Mouse (Mus musculus): ENCODE results near the gene Tspan18. TPM values are rescaled to one million over a fixed set of nuclear protein-coding genes. Genes with fewer than 3 reads are reported as not detected.

Gene Tspan18
- total RNA-seq, 1 experiment from 2014 or later = 1.1 TPM

- ATAC-seq (replicated peaks; ENCODE audit: low read depth, poor library complexity, severe bottlenecking) = no peak
Observed at GRCm38 (mm10) chr2:93170156-93170844, 164.0 kb downstream of the Tspan18 start.

- peak; percentile 86 for ATAC-seq (replicated peaks; ENCODE audit: low read depth, poor library complexity, severe bottlenecking)
Observed at GRCm38 (mm10) chr2:93166734-93167406, 167.4 kb downstream of the Tspan18 start.

- no peak for ATAC-seq (replicated peaks; ENCODE audit: low read depth, poor library complexity, severe bottlenecking)
Observed at GRCm38 (mm10) chr2:93166295-93166694, 168.0 kb downstream of the Tspan18 start.

- ATAC-seq (replicated peaks; ENCODE audit: low read depth, poor library complexity, severe bottlenecking) = no peak
Observed at GRCm38 (mm10) chr2:93163750-93164335, 170.5 kb downstream of the Tspan18 start.

GRCm38 (mm10) chr2:93163317-93163716 is 171.0 kb downstream of the Tspan18 start:
- ATAC-seq (replicated peaks; ENCODE audit: low read depth, poor library complexity, severe bottlenecking) = peak; percentile 27

GRCm38 (mm10) chr2:93162791-93163190 is 171.5 kb downstream of the Tspan18 start:
- no peak for ATAC-seq (replicated peaks; ENCODE audit: low read depth, poor library complexity, severe bottlenecking)

GRCm38 (mm10) chr2:93161914-93162664 is 172.2 kb downstream of the Tspan18 start:
- ATAC-seq (replicated peaks; ENCODE audit: low read depth, poor library complexity, severe bottlenecking) = peak; percentile 89

GRCm38 (mm10) chr2:93160467-93161035 is 173.8 kb downstream of the Tspan18 start:
- no peak for ATAC-seq (replicated peaks; ENCODE audit: low read depth, poor library complexity, severe bottlenecking)

GRCm38 (mm10) chr2:93154486-93155032 is 179.7 kb downstream of the Tspan18 start:
- ATAC-seq (replicated peaks; ENCODE audit: low read depth, poor library complexity, severe bottlenecking) = peak; percentile 61; the same call in 1 of the 2 replicates

GRCm38 (mm10) chr2:93153833-93154232 is 180.5 kb downstream of the Tspan18 start:
- ATAC-seq (replicated peaks; ENCODE audit: low read depth, poor library complexity, severe bottlenecking) = no peak

- ATAC-seq (replicated peaks; ENCODE audit: low read depth, poor library complexity, severe bottlenecking) = no peak
Observed at GRCm38 (mm10) chr2:93152883-93153491, 181.3 kb downstream of the Tspan18 start.

- peak; percentile 64 for ATAC-seq (replicated peaks; ENCODE audit: low read depth, poor library complexity, severe bottlenecking)
Observed at GRCm38 (mm10) chr2:93152191-93152601, 182.1 kb downstream of the Tspan18 start.

Other genes with a start within 250 kb of the Tspan18 start
- 2.6 and 4.6 TPM in 2 replicates for gene Trp53i11, start 147.0 kb downstream of the Tspan18 start, total RNA-seq (2017)
- gene Cd82, start 128.6 kb upstream of the Tspan18 start, total RNA-seq (2017) = 42.9 and 43.7 TPM in 2 replicates
- gene Gm10803, start 226.1 kb upstream of the Tspan18 start, total RNA-seq (2017) = not detected in 2 replicates